Mouse (Mus musculus) olfactory bulb, adult 2 months (tissue): ENCODE measurements at regions not wholly inside any gene's neighbourhood (a gene's known extent, or its start where the extent isn't known, plus 50 kb on each side); places are given as distances from the start of the nearest gene placed in this dataset.

Experiments
- CTCF ChIP-seq: fragments of 200-500 bp; IDR thresholded peaks from 2 replicates; pipeline ENCODE4 v1.5.1; 2012; ENCODE audit warnings: low read depth, mild to moderate bottlenecking, low read length, moderate library complexity; ENCODE audit not compliant: insufficient read depth
- POLR2A ChIP-seq: fragments of 200-500 bp; IDR thresholded peaks from 2 replicates; pipeline ENCODE4 v1.6.1; 2012; ENCODE audit warnings: mild to moderate bottlenecking, low read depth, low read length, moderate library complexity; ENCODE audit not compliant: insufficient read depth

DNA sequence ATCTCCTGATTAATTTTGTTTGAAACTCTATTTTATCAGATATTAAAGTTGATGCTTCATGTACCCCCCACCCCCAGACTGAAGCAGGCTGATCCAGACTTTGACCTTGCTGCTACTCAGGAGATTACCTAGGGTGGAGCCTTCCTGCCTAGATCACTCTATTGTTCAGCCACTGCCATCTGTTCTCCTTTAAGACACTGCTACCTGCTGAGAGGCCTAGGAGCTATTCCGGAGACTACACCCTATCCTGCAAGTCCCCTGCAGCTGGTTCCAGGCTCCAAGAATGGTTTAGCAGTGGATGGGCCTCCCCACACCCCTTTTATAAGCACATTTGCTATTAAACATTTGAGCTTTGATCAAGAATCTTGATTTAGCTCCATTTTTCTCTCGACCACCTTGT is 90.0 kb upstream of the Tlr4 start:
- no peak for TF ChIP-seq CTCF
- no peak for TF ChIP-seq POLR2A
